Mouse (Mus musculus): ENCODE measurements around the gene Gm20388. TPM values are rescaled to one million over a fixed set of nuclear protein-coding genes. Genes with fewer than 3 reads are reported as not detected.

Gene Gm20388
- polyA plus RNA-seq, 1 experiment from 2014 or later, result not detected

- Histone ChIP-seq H3K27me3 (no peaks in the 10 kb centered on the region), H3K9ac (replicated peaks) (no peak overlapping the region), H3K4me3 (no peak overlapping the region), H3K9me3 (no peaks in the 10 kb centered on the region), H3K4me2 (replicated peaks) (no peak overlapping the region), H3K36me3 (no peaks in the 10 kb centered on the region), H3K4me1 (peaks cover 22% of the 10 kb centered on the region), H3K27ac (replicated peaks) (no peak overlapping the region)
- ATAC-seq (replicated peaks), result no peak
- 61% methylated on average over 13 of the region's 13 CpGs for WGBS
These were observed 4271.6 kb downstream of the Gm20388 start for GRCm38 (mm10) chr8:124182224-124182623.

DNA sequence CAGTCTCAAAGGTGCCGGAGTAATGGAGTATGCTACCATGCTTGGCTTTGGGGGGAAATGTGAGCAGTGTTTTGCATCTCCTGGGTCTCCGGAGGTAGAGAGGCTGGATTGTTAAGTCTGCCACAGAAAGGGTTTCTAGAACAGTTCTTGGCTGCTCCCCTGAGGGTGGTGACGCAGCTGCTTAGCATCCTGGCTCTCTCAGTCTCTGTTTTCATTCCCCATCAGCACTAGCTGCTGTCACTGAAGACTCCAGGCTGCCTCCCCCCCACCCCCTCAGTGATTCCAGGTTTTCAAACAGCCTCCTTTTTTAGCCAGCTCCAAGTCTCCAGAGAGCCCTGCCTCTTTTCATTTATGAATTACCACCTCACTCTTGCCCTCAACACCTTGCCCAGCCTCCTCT is 4273.4 kb downstream of the Gm20388 start:
- H3K9ac ChIP-seq (replicated peaks), result no peak overlapping the region
- no peaks in the 10 kb centered on the region for H3K27me3 ChIP-seq
- no peaks in the 10 kb centered on the region for H3K9me3 ChIP-seq
- peak; percentile 71; the same call in 1 of the 2 replicates for ATAC-seq (replicated peaks)
- whole genome bisulfite sequencing, result 66% methylated on average over 3 of the region's 3 CpGs
- H3K4me3 ChIP-seq, result no peak overlapping the region
- peaks cover 22% of the 10 kb centered on the region for H3K4me1 ChIP-seq
- no peak overlapping the region for H3K4me2 ChIP-seq (replicated peaks)
- no peaks in the 10 kb centered on the region for H3K36me3 ChIP-seq
- H3K27ac ChIP-seq (replicated peaks), result peak overlapping the region; percentile 69

DNA sequence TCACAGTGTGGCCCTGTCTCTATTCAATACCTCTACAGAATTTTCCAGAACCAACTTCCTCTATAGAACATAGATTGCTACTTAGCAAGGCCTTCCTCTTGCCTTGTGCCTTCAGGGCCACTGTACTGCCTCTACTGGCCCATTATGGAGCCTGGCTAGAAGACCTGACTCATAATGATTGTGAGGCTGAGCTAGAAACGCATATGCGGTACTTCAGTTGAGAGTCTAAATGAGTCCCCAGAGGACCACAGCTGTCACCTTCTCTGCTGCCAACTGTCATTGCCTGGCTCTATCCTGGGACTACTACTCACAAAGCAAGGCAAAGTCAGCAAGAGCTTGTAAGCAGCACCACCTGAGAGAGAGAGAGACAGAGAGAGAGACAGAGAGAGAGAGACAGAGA is 4273.9 kb downstream of the Gm20388 start:
- Histone ChIP-seq H3K9me3 (no peaks in the 10 kb centered on the region), H3K27ac (replicated peaks) (peak overlapping the region; percentile 69), H3K9ac (replicated peaks) (no peak overlapping the region), H3K27me3 (no peaks in the 10 kb centered on the region), H3K4me1 (peaks cover 22% of the 10 kb centered on the region), H3K4me3 (no peak overlapping the region), H3K36me3 (no peaks in the 10 kb centered on the region), H3K4me2 (replicated peaks) (no peak overlapping the region)
- peak; percentile 51; the same call in 1 of the 2 replicates for ATAC-seq (replicated peaks)
- WGBS, result 37% methylated on average over 2 of the region's 2 CpGs

- H3K4me3 ChIP-seq, result no peak overlapping the region
- H3K27me3 ChIP-seq, result no peaks in the 10 kb centered on the region
- H3K9me3 ChIP-seq, result no peaks in the 10 kb centered on the region
- H3K36me3 ChIP-seq, result no peaks in the 10 kb centered on the region
- peak overlapping the region; percentile 31; the same call in 1 of the 2 replicates for H3K27ac ChIP-seq (replicated peaks)
- WGBS, result 61% methylated on average over 6 of the region's 6 CpGs
- H3K4me2 ChIP-seq (replicated peaks), result no peak overlapping the region
- no peak for ATAC-seq (replicated peaks)
- H3K9ac ChIP-seq (replicated peaks), result no peak overlapping the region
- H3K4me1 ChIP-seq, result peaks cover 22% of the 10 kb centered on the region
These were observed 4274.4 kb downstream of the Gm20388 start for GRCm38 (mm10) chr8:124185081-124185480.

GRCm38 (mm10) chr8:124190388-124190787 is 4279.7 kb downstream of the Gm20388 start:
- H3K9me3 ChIP-seq, result no peaks in the 10 kb centered on the region
- no peak overlapping the region for H3K4me2 ChIP-seq (replicated peaks)
- H3K9ac ChIP-seq (replicated peaks), result no peak overlapping the region
- H3K27me3 ChIP-seq, result no peaks in the 10 kb centered on the region
- H3K36me3 ChIP-seq, result no peaks in the 10 kb centered on the region
- no peak for ATAC-seq (replicated peaks)
- peaks cover 13% of the 10 kb centered on the region for H3K4me1 ChIP-seq
- 73% methylated on average over 7 of the region's 7 CpGs for WGBS
- no peak overlapping the region for H3K4me3 ChIP-seq
- no peak overlapping the region for H3K27ac ChIP-seq (replicated peaks)

- Histone ChIP-seq H3K9me3 (no peaks in the 10 kb centered on the region), H3K9ac (replicated peaks) (no peak overlapping the region), H3K4me2 (replicated peaks) (no peak overlapping the region), H3K4me3 (no peak overlapping the region), H3K27me3 (no peaks in the 10 kb centered on the region), H3K4me1 (peaks cover 12% of the 10 kb centered on the region), H3K36me3 (no peaks in the 10 kb centered on the region), H3K27ac (replicated peaks) (peak overlapping the region; percentile 56; the same call in 1 of the 2 replicates)
- WGBS, result 55% methylated on average over 4 of the region's 4 CpGs
- peak; percentile 45 for ATAC-seq (replicated peaks)
These were observed 4281.6 kb downstream of the Gm20388 start for GRCm38 (mm10) chr8:124192242-124192641.

- no peak overlapping the region for H3K4me2 ChIP-seq (replicated peaks)
- no peak for ATAC-seq (replicated peaks)
- H3K27me3 ChIP-seq, result no peaks in the 10 kb centered on the region
- no peaks in the 10 kb centered on the region for H3K36me3 ChIP-seq
- H3K4me3 ChIP-seq, result no peak overlapping the region
- WGBS, result 84% methylated on average over 10 of the region's 10 CpGs
- H3K9me3 ChIP-seq, result no peaks in the 10 kb centered on the region
- no peak overlapping the region for H3K27ac ChIP-seq (replicated peaks)
- peaks cover 12% of the 10 kb centered on the region for H3K4me1 ChIP-seq
- H3K9ac ChIP-seq (replicated peaks), result no peak overlapping the region
These were observed 4282.3 kb downstream of the Gm20388 start for GRCm38 (mm10) chr8:124192976-124193375.

GRCm38 (mm10) chr8:124193992-124194391 is 4283.4 kb downstream of the Gm20388 start:
- Histone ChIP-seq H3K27me3 (no peaks in the 10 kb centered on the region), H3K4me2 (replicated peaks) (no peak overlapping the region), H3K4me3 (no peak overlapping the region), H3K36me3 (no peaks in the 10 kb centered on the region), H3K27ac (replicated peaks) (no peak overlapping the region), H3K4me1 (peaks cover 12% of the 10 kb centered on the region), H3K9me3 (no peaks in the 10 kb centered on the region), H3K9ac (replicated peaks) (no peak overlapping the region)
- 72% methylated on average over 5 of the region's 5 CpGs for WGBS
- ATAC-seq (replicated peaks), result no peak

DNA sequence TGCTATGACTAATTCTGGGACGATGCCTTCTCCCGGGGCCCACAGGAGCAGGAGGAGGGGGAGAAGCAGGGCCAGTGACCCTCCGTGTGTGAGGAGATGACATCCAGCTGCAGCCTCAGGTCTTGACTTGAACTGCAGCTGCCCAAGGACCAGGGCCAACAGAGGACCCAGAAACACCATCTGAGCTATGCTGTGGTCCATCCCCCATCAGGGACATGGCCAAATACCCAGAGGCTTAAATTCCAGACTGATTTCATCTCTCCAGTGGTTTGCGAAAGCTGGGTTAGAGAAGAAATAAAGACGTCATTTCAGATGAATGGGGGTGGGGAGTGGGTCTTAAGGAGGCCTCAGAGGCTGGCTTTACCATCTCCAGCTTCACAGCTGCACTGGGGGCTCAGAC is 4285.6 kb downstream of the Gm20388 start:
- WGBS, result 66% methylated on average over 5 of the region's 5 CpGs
- Histone ChIP-seq H3K9me3 (no peaks in the 10 kb centered on the region), H3K4me3 (no peak overlapping the region), H3K4me1 (peaks cover 12% of the 10 kb centered on the region), H3K27me3 (no peaks in the 10 kb centered on the region), H3K9ac (replicated peaks) (no peak overlapping the region), H3K27ac (replicated peaks) (no peak overlapping the region), H3K4me2 (replicated peaks) (no peak overlapping the region), H3K36me3 (no peaks in the 10 kb centered on the region)
- ATAC-seq (replicated peaks), result no peak

DNA sequence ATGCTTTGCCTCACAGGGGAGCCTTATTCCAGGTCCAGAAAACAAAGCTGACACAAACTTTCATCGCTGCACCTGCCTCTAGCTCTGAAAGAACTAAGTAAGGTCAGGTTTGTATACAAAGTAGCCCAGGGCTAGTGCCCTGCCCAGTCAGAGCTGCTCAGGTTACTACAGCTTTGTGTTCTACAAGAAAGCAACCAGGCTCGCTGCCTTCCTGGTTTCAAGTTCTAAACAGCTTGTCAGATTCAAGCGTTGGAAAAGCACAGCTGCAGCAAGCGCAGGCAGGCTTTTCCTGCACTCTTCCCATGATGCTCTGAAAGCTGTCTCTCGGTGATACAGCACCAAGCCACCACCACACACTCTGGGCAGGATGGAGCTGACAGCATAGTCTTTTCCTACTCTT is 4286.2 kb downstream of the Gm20388 start:
- Histone ChIP-seq H3K4me1 (peaks cover 12% of the 10 kb centered on the region), H3K27me3 (no peaks in the 10 kb centered on the region), H3K36me3 (no peaks in the 10 kb centered on the region), H3K9me3 (no peaks in the 10 kb centered on the region), H3K27ac (replicated peaks) (no peak overlapping the region), H3K4me3 (no peak overlapping the region), H3K4me2 (replicated peaks) (no peak overlapping the region), H3K9ac (replicated peaks) (no peak overlapping the region)
- WGBS, result 49% methylated on average over 5 of the region's 5 CpGs
- no peak for ATAC-seq (replicated peaks)

DNA sequence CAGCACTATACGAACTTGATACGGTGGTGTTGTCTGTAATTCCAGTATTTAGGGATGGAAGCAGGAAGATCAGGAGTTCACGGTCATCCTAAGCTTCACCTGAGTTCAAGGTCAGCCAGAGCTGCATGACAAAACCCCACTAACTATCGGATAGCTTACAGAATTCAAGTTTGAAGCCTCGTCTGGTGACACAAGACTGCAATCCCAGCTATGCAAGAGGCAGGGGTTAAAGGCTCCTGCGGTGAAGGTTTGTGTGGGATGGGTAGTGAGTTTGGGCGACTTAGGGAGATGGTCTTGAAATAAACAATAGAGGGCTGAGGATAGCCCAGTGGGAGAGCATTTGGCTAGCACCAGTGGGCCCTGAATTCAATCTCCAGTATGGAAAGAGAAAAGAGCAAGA is 4287.6 kb downstream of the Gm20388 start:
- no peak overlapping the region for H3K4me3 ChIP-seq
- no peak overlapping the region for H3K9ac ChIP-seq (replicated peaks)
- no peak overlapping the region for H3K27ac ChIP-seq (replicated peaks)
- WGBS, result 78% methylated on average over 7 of the region's 7 CpGs
- H3K27me3 ChIP-seq, result no peaks in the 10 kb centered on the region
- ATAC-seq (replicated peaks), result no peak
- no peaks in the 10 kb centered on the region for H3K36me3 ChIP-seq
- no peaks in the 10 kb centered on the region for H3K4me1 ChIP-seq
- H3K4me2 ChIP-seq (replicated peaks), result no peak overlapping the region
- no peaks in the 10 kb centered on the region for H3K9me3 ChIP-seq

GRCm38 (mm10) chr8:124200400-124200799 is 4289.8 kb downstream of the Gm20388 start:
- H3K27me3 ChIP-seq, result no peaks in the 10 kb centered on the region
- H3K4me2 ChIP-seq (replicated peaks), result no peak overlapping the region
- H3K4me1 ChIP-seq, result peaks cover 6% of the 10 kb centered on the region
- H3K9ac ChIP-seq (replicated peaks), result no peak overlapping the region
- H3K27ac ChIP-seq (replicated peaks), result no peak overlapping the region
- no peaks in the 10 kb centered on the region for H3K9me3 ChIP-seq
- 57% methylated on average over 7 of the region's 7 CpGs for WGBS
- no peaks in the 10 kb centered on the region for H3K36me3 ChIP-seq
- ATAC-seq (replicated peaks), result no peak
- H3K4me3 ChIP-seq, result no peak overlapping the region

GRCm38 (mm10) chr8:124201706-124202105 is 4291.1 kb downstream of the Gm20388 start:
- 87% methylated on average over 8 of the region's 8 CpGs for WGBS
- Histone ChIP-seq H3K27me3 (no peaks in the 10 kb centered on the region), H3K9ac (replicated peaks) (no peak overlapping the region), H3K36me3 (no peaks in the 10 kb centered on the region), H3K9me3 (no peaks in the 10 kb centered on the region), H3K4me1 (peaks cover 6% of the 10 kb centered on the region), H3K4me3 (no peak overlapping the region), H3K4me2 (replicated peaks) (no peak overlapping the region), H3K27ac (replicated peaks) (no peak overlapping the region)
- no peak for ATAC-seq (replicated peaks)

All from forebrain, embryonic 15.5 days (tissue).